Mouse (Mus musculus) forebrain, embryonic 16.5 days (tissue): ENCODE data around the gene AC153137.1. TPM values are rescaled to one million over a fixed set of nuclear protein-coding genes. Genes with fewer than 3 reads are reported as not detected.
"Not testable (repeated sequence)": the region's sequence is repeated elsewhere in the genome, so short reads cannot be mapped to it uniquely, and the experiment has no call there.

Experiments used
- ATAC-seq: fragments of 200-750 bp; cut with Nextera tagmentation; 2 replicates; pipeline ENCODE4 v1.8.0; 2017; ENCODE audit warnings: mild to moderate bottlenecking, moderate library complexity
- H3K27ac ChIP-seq: fragments of 300-500 bp; sonication (generic); 2 replicates; pipeline ENCODE4 v1.5.1; 2014; ENCODE audit warnings: low read length, control low read depth
- H3K27me3 ChIP-seq: fragments of 300-500 bp; sonication (generic); replicated peaks from 2 replicates; pipeline ENCODE4 v1.6.1; 2014; ENCODE audit warnings: low read length; ENCODE audit not compliant: control insufficient read depth, insufficient read depth
- H3K36me3 ChIP-seq: fragments of 300-500 bp; sonication (generic); 2 replicates; pipeline ENCODE4 v1.6.1; 2014; ENCODE audit not compliant: control insufficient read depth, insufficient read depth
- H3K4me1 ChIP-seq: fragments of 300-500 bp; sonication (generic); replicated peaks from 2 replicates; pipeline ENCODE4 v1.6.1; 2014; ENCODE audit warnings: low read length; ENCODE audit not compliant: control insufficient read depth, insufficient read depth
- H3K4me2 ChIP-seq: fragments of 300-500 bp; sonication (generic); 2 replicates; pipeline ENCODE4 v1.6.1; 2014; ENCODE audit warnings: mild to moderate bottlenecking, low read length, control low read depth
- H3K4me3 ChIP-seq: fragments of 300-500 bp; sonication (generic); replicated peaks from 2 replicates; pipeline ENCODE4 v1.5.1; 2014; ENCODE audit warnings: mild to moderate bottlenecking, low read length, control low read depth
- H3K9ac ChIP-seq: fragments of 300-500 bp; sonication (generic); replicated peaks from 2 replicates; pipeline ENCODE4 v1.6.1; 2014; ENCODE audit warnings: low read depth, low read length, control low read depth
- H3K9me3 ChIP-seq: fragments of 300-500 bp; sonication (generic); 2 replicates; pipeline ENCODE4 v1.6.1; 2016; ENCODE audit warnings: low read length; ENCODE audit not compliant: control insufficient read depth
- WGBS: fragments of 180-500 bp; shearing (Covaris S2); extraction: QIAGEN DNeasy Blood & Tissue Kit; methylation state at CpG from one replicate; pipeline ENCODE4 v1.1.7; 2014; 5-methylcytosine and 5-hydroxymethylcytosine counted together
- polyA plus RNA-seq: library from polyadenylated mRNA; unstranded; fragments of >200 nt; fragmentation: Nextera tagmentation; extraction: Ambion mirVana; gene quantifications from 2 replicates; pipeline ENCODE4 v1.2.1, GENCODE M21; 2015

The AC153137.1 gene
- not detected in 2 replicates for polyA plus RNA-seq

- WGBS = 95% methylated on average over 5 of the region's 6 CpGs
- H3K27ac ChIP-seq, H3K36me3 ChIP-seq, H3K4me2 ChIP-seq, H3K4me1 ChIP-seq, ATAC-seq, H3K9me3 ChIP-seq, H3K9ac ChIP-seq, H3K27me3 ChIP-seq, H3K4me3 ChIP-seq: not testable (repeated sequence)
Measured at GRCm38 (mm10) chr1:30977868-30978267, at the start of gene AC153137.1. TSS of gene AC153137.1 (minus strand) at chr1:30977968.

- H3K9me3 ChIP-seq = no peaks in the 10 kb centered on the region
- no peak overlapping the region for H3K9ac ChIP-seq
- no peaks in the 10 kb centered on the region for H3K36me3 ChIP-seq
- no peak for ATAC-seq
- no peak overlapping the region for H3K4me2 ChIP-seq
- H3K4me1 ChIP-seq = no peaks in the 10 kb centered on the region
- no peak overlapping the region for H3K4me3 ChIP-seq
- H3K27ac ChIP-seq = no peak overlapping the region
- H3K27me3 ChIP-seq = no peaks in the 10 kb centered on the region
Measured at GRCm38 (mm10) chr1:31023173-31023572, 45.4 kb upstream of the AC153137.1 start.

GRCm38 (mm10) chr1:31019283-31019682 is 41.5 kb upstream of the AC153137.1 start:
- no peak overlapping the region for H3K4me3 ChIP-seq
- H3K4me1 ChIP-seq = no peaks in the 10 kb centered on the region
- ATAC-seq = no peak
- no peak overlapping the region for H3K9ac ChIP-seq
- 90% methylated on average over 6 of the region's 6 CpGs for WGBS
- no peak overlapping the region for H3K27ac ChIP-seq
- H3K36me3 ChIP-seq = no peaks in the 10 kb centered on the region
- H3K9me3 ChIP-seq = no peaks in the 10 kb centered on the region
- H3K4me2 ChIP-seq = no peak overlapping the region
- H3K27me3 ChIP-seq = no peaks in the 10 kb centered on the region

GRCm38 (mm10) chr1:31017377-31017776 is 39.6 kb upstream of the AC153137.1 start:
- Histone ChIP-seq H3K9me3 (no peaks in the 10 kb centered on the region), H3K4me1 (no peaks in the 10 kb centered on the region), H3K36me3 (no peaks in the 10 kb centered on the region), H3K27ac (no peak overlapping the region), H3K4me3 (no peak overlapping the region), H3K4me2 (no peak overlapping the region), H3K27me3 (no peaks in the 10 kb centered on the region), H3K9ac (no peak overlapping the region)
- 72% methylated on average over 5 of the region's 5 CpGs for WGBS
- ATAC-seq = no peak

GRCm38 (mm10) chr1:31016068-31016467 is 38.3 kb upstream of the AC153137.1 start:
- H3K27me3 ChIP-seq = no peaks in the 10 kb centered on the region
- H3K4me1 ChIP-seq = no peaks in the 10 kb centered on the region
- H3K9me3 ChIP-seq = no peaks in the 10 kb centered on the region
- 89% methylated on average over 6 of the region's 6 CpGs for WGBS
- H3K27ac ChIP-seq = no peak overlapping the region
- ATAC-seq = no peak
- H3K36me3 ChIP-seq = no peaks in the 10 kb centered on the region
- no peak overlapping the region for H3K4me3 ChIP-seq
- H3K4me2 ChIP-seq = no peak overlapping the region
- H3K9ac ChIP-seq = no peak overlapping the region

GRCm38 (mm10) chr1:31015261-31015660 is 37.5 kb upstream of the AC153137.1 start:
- no peak for ATAC-seq
- WGBS = 73% methylated on average over 2 of the region's 2 CpGs

GRCm38 (mm10) chr1:30977239-30977638 is 529 bp downstream of the AC153137.1 start:
- H3K4me3 ChIP-seq, H3K9ac ChIP-seq, H3K27me3 ChIP-seq, ATAC-seq, H3K9me3 ChIP-seq, H3K36me3 ChIP-seq, H3K27ac ChIP-seq, H3K4me1 ChIP-seq, H3K4me2 ChIP-seq: not testable (repeated sequence)
- 92% methylated on average over 7 of the region's 7 CpGs for WGBS

More at GRCm38 (mm10) chr1:31015261-31015660, 37.5 kb upstream of the AC153137.1 start:
- Histone ChIP-seq H3K27me3 (no peaks in the 10 kb centered on the region), H3K4me1 (no peaks in the 10 kb centered on the region), H3K4me3 (no peak overlapping the region), H3K9ac (no peak overlapping the region), H3K27ac (no peak overlapping the region), H3K36me3 (no peaks in the 10 kb centered on the region), H3K9me3 (no peaks in the 10 kb centered on the region), H3K4me2 (no peak overlapping the region)

- peaks cover 9% of the 10 kb centered on the region for H3K4me1 ChIP-seq
- no peak overlapping the region for H3K27ac ChIP-seq
- H3K4me2 ChIP-seq = no peak overlapping the region
- H3K27me3 ChIP-seq = no peaks in the 10 kb centered on the region
- no peaks in the 10 kb centered on the region for H3K36me3 ChIP-seq
- no peak overlapping the region for H3K9ac ChIP-seq
- ATAC-seq = no peak
- H3K9me3 ChIP-seq = no peaks in the 10 kb centered on the region
- H3K4me3 ChIP-seq = no peak overlapping the region
- WGBS = 79% methylated on average over 2 of the region's 2 CpGs
Measured at GRCm38 (mm10) chr1:30951795-30952194, 26.0 kb downstream of the AC153137.1 start.

- Histone ChIP-seq H3K4me2 (peak overlapping the region; percentile 63), H3K36me3 (no peaks in the 10 kb centered on the region), H3K4me3 (peak overlapping the region; percentile 71), H3K9me3 (no peaks in the 10 kb centered on the region), H3K9ac (peak overlapping the region; percentile 86), H3K27ac (peak overlapping the region; percentile 100), H3K4me1 (peaks cover 13% of the 10 kb centered on the region), H3K27me3 (no peaks in the 10 kb centered on the region)
- 25% methylated on average over 5 of the region's 5 CpGs for WGBS
- no peak for ATAC-seq
Measured at GRCm38 (mm10) chr1:30950456-30950835, 27.3 kb downstream of the AC153137.1 start.
